Comparison of ENCODE assay signal across 15 mouse cellular contexts in genomic region chr12:68683176-68683575, GRCm38 (mm10).
DNase-seq lines count a peak whose midpoint lies in the region; ATAC-seq and TF ChIP-seq lines count a peak whose summit lies in the region.
"Had no signal": no experiment of that assay in that cellular context is flagged by ENCODE, and none has a peak within 500 bp of the region (broad histone marks: within the 10 kb centered on the region; RNA-seq: fewer than 3 reads in every experiment).

No protein-coding gene starts in this region.

- H3K4me3 ChIP-seq in neural tube, embryonic 11.5 days (ENCODE audit: low read depth, low read length): no peak overlapping the region
- no peak overlapping the region for H3K4me3 ChIP-seq in forebrain, embryonic 12.5 days (replicated peaks)
- no peak overlapping the region for H3K4me3 ChIP-seq in hindbrain, postnatal 0 days (ENCODE audit: low read length)
- H3K4me3 ChIP-seq: embryonic facial prominence, embryonic 12.5 days; heart, embryonic 12.5 days; neural tube, embryonic 13.5 days had no signal

- no peak for DNase-seq in neural tube, embryonic 11.5 days (ENCODE audit: low spot score)
- DNase-seq in neural tube, embryonic 10.5 days (ENCODE audit: extremely low spot score, low spot score): no peak
- peak; percentile 52 for DNase-seq in hindbrain, postnatal 0 days (ENCODE audit: low spot score)
- DNase-seq in spleen, adult 12 weeks (ENCODE audit: low spot score): no peak
- DNase-seq in testis, postnatal 14 days (ENCODE audit: low spot score): no peak
- no peak for DNase-seq in urinary bladder, adult 18-20 months (ENCODE audit: low spot score in 2 of 2)
- DNase-seq: cerebellum, adult 11-12 months; gastrocnemius, postnatal 14 days; kidney, adult 9 months; lung, embryonic 14.5 days; spleen, adult 18-20 months had no signal

- no peaks in the 10 kb centered on the region for H3K27me3 ChIP-seq in neural tube, embryonic 11.5 days (ENCODE audit: control insufficient read depth, insufficient read depth, low read length)
- no peaks in the 10 kb centered on the region for H3K27me3 ChIP-seq in forebrain, embryonic 12.5 days
- no peaks in the 10 kb centered on the region for H3K27me3 ChIP-seq in hindbrain, postnatal 0 days (ENCODE audit: insufficient read depth, low read length)
- H3K27me3 ChIP-seq: embryonic facial prominence, embryonic 12.5 days; heart, embryonic 12.5 days; neural tube, embryonic 13.5 days had no signal

- H3K4me1 ChIP-seq in neural tube, embryonic 11.5 days (ENCODE audit: control insufficient read depth, insufficient read depth, low read length): no peaks in the 10 kb centered on the region
- H3K4me1 ChIP-seq in forebrain, embryonic 12.5 days: peaks cover 4% of the 10 kb centered on the region; the same call in 1 of the 2 replicates
- H3K4me1 ChIP-seq in hindbrain, postnatal 0 days (ENCODE audit: insufficient read depth, low read length): no peaks in the 10 kb centered on the region
- H3K4me1 ChIP-seq: embryonic facial prominence, embryonic 12.5 days; neural tube, embryonic 13.5 days had no signal

- no peak overlapping the region for H3K27ac ChIP-seq in neural tube, embryonic 11.5 days (ENCODE audit: low read depth, low read length)
- H3K27ac ChIP-seq in forebrain, embryonic 12.5 days: peak overlapping the region; percentile 50
- 0 out of 2 replicates have a peak overlapping the region, but pooled peaks have one; percentile 20 for H3K27ac ChIP-seq in hindbrain, postnatal 0 days
- H3K27ac ChIP-seq: embryonic facial prominence, embryonic 12.5 days; neural tube, embryonic 13.5 days had no signal

- H3K4me2 ChIP-seq in neural tube, embryonic 11.5 days (ENCODE audit: low read depth): no peak overlapping the region
- H3K4me2 ChIP-seq in forebrain, embryonic 12.5 days: no peak overlapping the region
- no peak overlapping the region for H3K4me2 ChIP-seq in hindbrain, postnatal 0 days (ENCODE audit: low read depth, low read length)
- H3K4me2 ChIP-seq: embryonic facial prominence, embryonic 12.5 days; heart, embryonic 12.5 days; lung, embryonic 14.5 days; neural tube, embryonic 13.5 days had no signal

- peak; percentile 60 for ATAC-seq in neural tube, embryonic 11.5 days (ENCODE audit: insufficient read depth, low FRiP score, low TSS enrichment)
- ATAC-seq in forebrain, embryonic 12.5 days (ENCODE audit: low FRiP score): peak; percentile 77; the same call in 1 of the 2 replicates
- ATAC-seq in hindbrain, postnatal 0 days: peak; percentile 64

- H3K9ac ChIP-seq in neural tube, embryonic 11.5 days (ENCODE audit: low read length): no peak overlapping the region
- no peak overlapping the region for H3K9ac ChIP-seq in forebrain, embryonic 12.5 days
- no peak overlapping the region for H3K9ac ChIP-seq in hindbrain, postnatal 0 days (replicated peaks; ENCODE audit: low read length)
- H3K9ac ChIP-seq: embryonic facial prominence, embryonic 12.5 days; heart, embryonic 12.5 days; lung, embryonic 14.5 days; neural tube, embryonic 13.5 days had no signal

- no peak for TF ChIP-seq CTCF in hindbrain, postnatal 0 days (IDR thresholded peaks at IDR 0.05; ENCODE audit: low read depth)

- H3K9me3 ChIP-seq in neural tube, embryonic 11.5 days (ENCODE audit: control insufficient read depth, low read length): no peaks in the 10 kb centered on the region
- no peaks in the 10 kb centered on the region for H3K9me3 ChIP-seq in forebrain, embryonic 12.5 days
- H3K9me3 ChIP-seq in hindbrain, postnatal 0 days (ENCODE audit: low read length): no peaks in the 10 kb centered on the region
- H3K9me3 ChIP-seq: embryonic facial prominence, embryonic 12.5 days; heart, embryonic 12.5 days; neural tube, embryonic 13.5 days had no signal

- whole genome bisulfite sequencing in neural tube, embryonic 11.5 days: 22% methylated on average over 4 of the region's 4 CpGs
- 4% methylated on average over 4 of the region's 4 CpGs for WGBS in forebrain, embryonic 12.5 days
- WGBS in hindbrain, postnatal 0 days: 13% methylated on average over 4 of the region's 4 CpGs

- no peaks in the 10 kb centered on the region for H3K36me3 ChIP-seq in neural tube, embryonic 11.5 days (ENCODE audit: control insufficient read depth, insufficient read depth, low read length)
- no peaks in the 10 kb centered on the region for H3K36me3 ChIP-seq in forebrain, embryonic 12.5 days (replicated peaks)
- H3K36me3 ChIP-seq in hindbrain, postnatal 0 days (ENCODE audit: insufficient read depth, low read length): no peaks in the 10 kb centered on the region
- H3K36me3 ChIP-seq: embryonic facial prominence, embryonic 12.5 days; heart, embryonic 12.5 days; neural tube, embryonic 13.5 days had no signal
